Mouse (Mus musculus) liver, adult 2 months (tissue): ENCODE results near the gene Atp5h. TPM values are rescaled to one million over a fixed set of nuclear protein-coding genes. Genes with fewer than 3 reads are reported as not detected.

Source experiments
- DNase-seq: peaks from one replicate; pipeline ENCODE4 v3.0.0-alpha.2; 2011; ENCODE audit warnings: low read depth, low spot score; ENCODE audit errors: extremely low read depth
- H3K27ac ChIP-seq: fragments of 200-500 bp; replicated peaks from 2 replicates; pipeline ENCODE4 v1.5.1; 2012; ENCODE audit warnings: low read depth, mild to moderate bottlenecking, control low read depth, inconsistent platforms, low read length; ENCODE audit not compliant: insufficient read depth
- H3K27me3 ChIP-seq: fragments of 200-500 bp; 2 replicates; pipeline ENCODE4 v1.6.1; 2012; ENCODE audit warnings: mild to moderate bottlenecking, moderate library complexity, low read length, inconsistent platforms; ENCODE audit not compliant: control insufficient read depth, insufficient read depth
- H3K36me3 ChIP-seq: fragments of 200-500 bp; 2 replicates; pipeline ENCODE4 v1.6.1; 2012; ENCODE audit warnings: low read length, inconsistent platforms; ENCODE audit not compliant: control insufficient read depth, insufficient read depth
- H3K4me1 ChIP-seq: fragments of 200-500 bp; 2 replicates; pipeline ENCODE4 v1.6.1; 2011; ENCODE audit warnings: low read length; ENCODE audit not compliant: control insufficient read depth, insufficient read depth
- H3K4me3 ChIP-seq: fragments of 200-500 bp; 2 replicates; pipeline ENCODE4 v1.5.1; 2011; ENCODE audit warnings: low read depth, mild to moderate bottlenecking, control low read depth, low read length, moderate library complexity; ENCODE audit not compliant: insufficient read depth
- H3K79me2 ChIP-seq: fragments of 200-500 bp; 2 replicates; pipeline ENCODE4 v1.6.1; 2012; ENCODE audit warnings: inconsistent platforms, mild to moderate bottlenecking, low read length, moderate library complexity; ENCODE audit not compliant: control insufficient read depth, insufficient read depth
- H3K9ac ChIP-seq: fragments of 200-500 bp; 2 replicates; pipeline ENCODE4 v1.6.1; 2012; ENCODE audit warnings: low read depth, mild to moderate bottlenecking, control low read depth, inconsistent platforms, low read length
- CTCF ChIP-seq: fragments of 200-500 bp; IDR thresholded peaks from 2 replicates; pipeline ENCODE4 v1.5.1; 2011; ENCODE audit warnings: low read depth, low read length, control low read depth
- POLR2A ChIP-seq: fragments of 200-500 bp; IDR thresholded peaks from 2 replicates; pipeline ENCODE4 v1.6.1; 2011; ENCODE audit warnings: low read length, control low read depth; ENCODE audit not compliant: insufficient read depth; ENCODE audit errors: extremely low read depth
- WGBS: fragments of 180-500 bp; shearing (Covaris S2); methylation state at CpG from one replicate; pipeline ENCODE4 v1.1.7; 2018; 5-methylcytosine and 5-hydroxymethylcytosine counted together
- polyA plus RNA-seq: library from polyadenylated mRNA; depleted of rRNA; stranded (reverse); fragments of >200 nt; gene quantifications from 2 replicates; pipeline ENCODE4 v1.2.3, GENCODE M21; 2012
- total RNA-seq: library from RNA; depleted of rRNA; stranded (reverse); fragments of >200 nt; gene quantifications from 2 replicates; pipeline ENCODE4 v1.2.3, GENCODE M21; 2014

The Atp5h gene
- total and polyA plus RNA-seq, 2 experiments = 103 to 648 TPM

- TF ChIP-seq CTCF = no peak
- peaks cover 9% of the 10 kb centered on the region for H3K4me1 ChIP-seq
- DNase-seq = no peak
- no peaks in the 10 kb centered on the region for H3K27me3 ChIP-seq
- H3K27ac ChIP-seq = no peak overlapping the region
- H3K79me2 ChIP-seq = peaks cover 4% of the 10 kb centered on the region; the same call in 1 of the 2 replicates
- no peak overlapping the region for H3K9ac ChIP-seq
- no peak overlapping the region for H3K4me3 ChIP-seq
- H3K36me3 ChIP-seq = peaks cover 8% of the 10 kb centered on the region; the same call in 1 of the 2 replicates
- 88% methylated on average over 7 of the region's 7 CpGs for whole genome bisulfite sequencing
These were observed 4.9 kb upstream of the Atp5h start for GRCm38 (mm10) chr11:115424666-115425065.

GRCm38 (mm10) chr11:115423091-115423490 lies 3.3 kb upstream of the Atp5h start:
- Histone ChIP-seq H3K36me3 (peaks cover 6% of the 10 kb centered on the region; the same call in 1 of the 2 replicates), H3K27me3 (no peaks in the 10 kb centered on the region), H3K9ac (no peak overlapping the region), H3K27ac (no peak overlapping the region), H3K4me3 (no peak overlapping the region), H3K4me1 (peaks cover 13% of the 10 kb centered on the region), H3K79me2 (peaks cover 6% of the 10 kb centered on the region; the same call in 1 of the 2 replicates)
- 86% methylated on average over 3 of the region's 3 CpGs for WGBS
- TF ChIP-seq CTCF (no peak), POLR2A (no peak)
- DNase-seq = no peak

- DNase-seq = no peak
- TF ChIP-seq POLR2A = no peak
- Histone ChIP-seq H3K4me1 (peaks cover 11% of the 10 kb centered on the region), H3K79me2 (peaks cover 6% of the 10 kb centered on the region; the same call in 1 of the 2 replicates), H3K27me3 (no peaks in the 10 kb centered on the region), H3K36me3 (peaks cover 9% of the 10 kb centered on the region; the same call in 1 of the 2 replicates), H3K4me3 (no peak overlapping the region), H3K9ac (no peak overlapping the region), H3K27ac (no peak overlapping the region)
- 88% methylated on average over 16 of the region's 16 CpGs for WGBS
These were observed 2.2 kb upstream of the Atp5h start for GRCm38 (mm10) chr11:115421972-115422371.

GRCm38 (mm10) chr11:115421328-115421727 lies 1.6 kb upstream of the Atp5h start:
- TF ChIP-seq POLR2A (no peak), CTCF (no peak)
- H3K79me2 ChIP-seq = peaks cover 6% of the 10 kb centered on the region; the same call in 1 of the 2 replicates
- no peak for DNase-seq
- no peak overlapping the region for H3K27ac ChIP-seq
- no peak overlapping the region for H3K4me3 ChIP-seq
- no peaks in the 10 kb centered on the region for H3K27me3 ChIP-seq
- no peak overlapping the region for H3K9ac ChIP-seq
- peaks cover 11% of the 10 kb centered on the region for H3K4me1 ChIP-seq
- H3K36me3 ChIP-seq = peaks cover 11% of the 10 kb centered on the region; the same call in 1 of the 2 replicates
- 0% methylated on average over 1 of the region's 1 CpGs for WGBS

GRCm38 (mm10) chr11:115420336-115421190 lies 801 bp upstream of the Atp5h start:
- Histone ChIP-seq H3K4me1 (peaks cover 11% of the 10 kb centered on the region), H3K27ac (peak overlapping the region; percentile 70), H3K79me2 (peaks cover 6% of the 10 kb centered on the region; the same call in 1 of the 2 replicates), H3K4me3 (peak overlapping the region; percentile 91), H3K9ac (peak overlapping the region; percentile 92), H3K27me3 (no peaks in the 10 kb centered on the region), H3K36me3 (peaks cover 9% of the 10 kb centered on the region; the same call in 1 of the 2 replicates)
- under 1% methylated on average over 45 of the region's 45 CpGs for WGBS
- TF ChIP-seq CTCF (no peak), POLR2A (no peak)
- peak; percentile 40 for DNase-seq

GRCm38 (mm10) chr11:115409556-115409955 lies 10.2 kb downstream of the Atp5h start:
- H3K79me2 ChIP-seq = no peaks in the 10 kb centered on the region; the same call in 1 of the 2 replicates
- no peak overlapping the region for H3K9ac ChIP-seq
- H3K27ac ChIP-seq = no peak overlapping the region
- DNase-seq = no peak
- H3K36me3 ChIP-seq = no peaks in the 10 kb centered on the region
- no peak overlapping the region for H3K4me3 ChIP-seq
- no peaks in the 10 kb centered on the region for H3K27me3 ChIP-seq
- TF ChIP-seq POLR2A (no peak), CTCF (no peak)
- peaks cover 11% of the 10 kb centered on the region; the same call in 1 of the 2 replicates for H3K4me1 ChIP-seq
- 93% methylated on average over 7 of the region's 7 CpGs for WGBS
